ENCODE assay signal across 30 mouse cellular contexts in genomic region chr4:150210306-150210705, GRCm38 (mm10). TPM values are rescaled to one million over a fixed set of nuclear protein-coding genes. Genes with fewer than 3 reads are reported as not detected.
A peak's percentile ranks its signal among the peaks of the same experiment; 100 is the strongest.
DNase-seq lines count a peak whose midpoint lies in the region; ATAC-seq and TF ChIP-seq lines count a peak whose summit lies in the region.
"Had no signal": no experiment of that assay in that cellular context is flagged by ENCODE, and none has a peak within 500 bp of the region (broad histone marks: within the 10 kb centered on the region; RNA-seq: fewer than 3 reads in every experiment).

No protein-coding gene starts in this region.

- no peaks in the 10 kb centered on the region for H3K9me3 ChIP-seq in heart, embryonic 11.5 days (replicated peaks; ENCODE audit: control insufficient read depth, low read length)
- no peaks in the 10 kb centered on the region for H3K9me3 ChIP-seq in lung, postnatal 0 days (ENCODE audit: low read length)
- H3K9me3 ChIP-seq: embryonic facial prominence, embryonic 13.5 days; embryonic facial prominence, embryonic 15.5 days; forebrain, embryonic 10.5 days; forebrain, embryonic 12.5 days had no signal

- no peak overlapping the region for H3K9ac ChIP-seq in heart, adult 2 months (ENCODE audit: low read depth, low read length)
- H3K9ac ChIP-seq in heart, embryonic 11.5 days (ENCODE audit: low read depth, low read length), result no peak overlapping the region
- H3K9ac ChIP-seq in lung, postnatal 0 days (replicated peaks; ENCODE audit: low read depth), result no peak overlapping the region
- H3K9ac ChIP-seq: embryonic facial prominence, embryonic 13.5 days; embryonic facial prominence, embryonic 15.5 days; forebrain, embryonic 12.5 days had no signal

- peak; percentile 17; the same call in 1 of the 2 replicates for TF ChIP-seq CTCF in heart, adult 2 months (IDR thresholded peaks at IDR 0.05)
- peak; percentile 4 for TF ChIP-seq CTCF in C2C12 (IDR thresholded peaks at IDR 0.05; ENCODE audit: control insufficient read depth, insufficient read depth, insufficient read length)
- TF ChIP-seq CTCF in lung, postnatal 0 days (IDR thresholded peaks at IDR 0.05), result no peak

- H3K36me3 ChIP-seq in heart, adult 2 months (ENCODE audit: control insufficient read depth, insufficient read depth, low read length), result no peaks in the 10 kb centered on the region
- H3K36me3 ChIP-seq in heart, embryonic 11.5 days (ENCODE audit: control insufficient read depth, insufficient read depth, low read length), result no peaks in the 10 kb centered on the region
- no peaks in the 10 kb centered on the region for H3K36me3 ChIP-seq in C2C12 (ENCODE audit: control insufficient read depth, insufficient read depth)
- H3K36me3 ChIP-seq in lung, postnatal 0 days (ENCODE audit: insufficient read depth, low read length), result no peaks in the 10 kb centered on the region
- H3K36me3 ChIP-seq: embryonic facial prominence, embryonic 13.5 days; embryonic facial prominence, embryonic 15.5 days; forebrain, embryonic 10.5 days; forebrain, embryonic 12.5 days had no signal

- no peaks in the 10 kb centered on the region for H3K79me2 ChIP-seq in heart, adult 2 months (replicated peaks; ENCODE audit: control insufficient read depth, insufficient read depth, low read length)
- no peaks in the 10 kb centered on the region for H3K79me2 ChIP-seq in C2C12 (ENCODE audit: control insufficient read depth, insufficient read depth)

- DNase-seq in heart, adult 2 months, result no peak
- DNase-seq in retina, embryonic 14.5 days (ENCODE audit: low spot score), result peak; percentile 61
- DNase-seq in retina, postnatal 1 day, result no peak
- DNase-seq in lung, postnatal 0 days (ENCODE audit: low spot score), result no peak
- DNase-seq: adrenal gland, adult 2 months; adrenal gland, postnatal 10 days; adrenal gland, postnatal 25 days; B cell, adult 2 months; cerebellum, adult 11 months; cerebellum, adult 18-20 months; cerebellum, adult 8-10 months; cerebellum, adult 9-11 months; cerebellum, postnatal 14 days; cerebellum, postnatal 36 days; embryo, embryonic 11 days had no signal

- peaks cover 3% of the 10 kb centered on the region; the same call in 1 of the 2 replicates for H3K4me1 ChIP-seq in heart, adult 2 months (ENCODE audit: control insufficient read depth, insufficient read depth, low read length)
- H3K4me1 ChIP-seq in heart, embryonic 11.5 days (ENCODE audit: control insufficient read depth, insufficient read depth, low read length), result peaks cover 3% of the 10 kb centered on the region; the same call in 1 of the 2 replicates
- peaks cover 5% of the 10 kb centered on the region; the same call in 1 of the 2 replicates for H3K4me1 ChIP-seq in lung, postnatal 0 days (ENCODE audit: insufficient read depth, low read depth, low read length)

- no peak for TF ChIP-seq EP300 in heart, adult 2 months (IDR thresholded peaks at IDR 0.05; ENCODE audit: insufficient read depth, low read depth, low read length)
- no peak for TF ChIP-seq EP300 in lung, postnatal 0 days (IDR thresholded peaks at IDR 0.05)

- WGBS in heart, adult 2 months, result 83% methylated on average over 8 of the region's 8 CpGs
- 78% methylated on average over 8 of the region's 8 CpGs for WGBS in heart, embryonic 11.5 days (ENCODE audit: insufficient replicate concordance)
- WGBS in lung, postnatal 0 days, result 80% methylated on average over 8 of the region's 8 CpGs

- no peaks in the 10 kb centered on the region for H3K27me3 ChIP-seq in heart, adult 2 months (ENCODE audit: control insufficient read depth, insufficient read depth, low read length)
- H3K27me3 ChIP-seq in heart, embryonic 11.5 days (ENCODE audit: control insufficient read depth, insufficient read depth, low read length), result no peaks in the 10 kb centered on the region
- H3K27me3 ChIP-seq in C2C12 (ENCODE audit: control insufficient read depth, insufficient read depth, insufficient read length), result peaks cover 7% of the 10 kb centered on the region
- no peaks in the 10 kb centered on the region for H3K27me3 ChIP-seq in lung, postnatal 0 days (replicated peaks; ENCODE audit: insufficient read depth, low read length)
- H3K27me3 ChIP-seq: embryonic facial prominence, embryonic 13.5 days; embryonic facial prominence, embryonic 15.5 days; forebrain, embryonic 12.5 days; Patski had no signal

- H3K79me3 ChIP-seq in C2C12 (ENCODE audit: low read depth), result no peaks in the 10 kb centered on the region

- no peak overlapping the region for H3K4me3 ChIP-seq in heart, adult 2 months
- H3K4me3 ChIP-seq in heart, embryonic 11.5 days (ENCODE audit: low read depth, low read length), result no peak overlapping the region
- H3K4me3 ChIP-seq in C2C12 (ENCODE audit: insufficient read depth, poor library complexity, severe bottlenecking), result no peak overlapping the region
- H3K4me3 ChIP-seq in lung, postnatal 0 days (ENCODE audit: low read depth, low read length), result no peak overlapping the region
- H3K4me3 ChIP-seq: embryonic facial prominence, embryonic 13.5 days; embryonic facial prominence, embryonic 15.5 days; erythroblast, embryonic 14.5 days; forebrain, embryonic 10.5 days; forebrain, embryonic 12.5 days had no signal

- no peak overlapping the region for H3K27ac ChIP-seq in heart, adult 2 months
- H3K27ac ChIP-seq in heart, embryonic 11.5 days (ENCODE audit: low read depth, low read length), result no peak overlapping the region
- H3K27ac ChIP-seq in lung, postnatal 0 days (ENCODE audit: low read length), result no peak overlapping the region
- H3K27ac ChIP-seq: embryonic facial prominence, embryonic 13.5 days; embryonic facial prominence, embryonic 15.5 days; forebrain, embryonic 10.5 days; forebrain, embryonic 12.5 days had no signal

- no peak for TF ChIP-seq POLR2A in heart, adult 2 months (IDR thresholded peaks at IDR 0.05; ENCODE audit: insufficient read depth, low read depth, low read length)

- intact Hi-C loops in heart, adult 2 months (cut with DNase I), result no loop called here

- no peak overlapping the region for H3ac ChIP-seq in C2C12 (ENCODE audit: control insufficient read depth, insufficient read length, low read depth)

- no peak overlapping the region for H3K4me2 ChIP-seq in heart, embryonic 11.5 days
- no peak overlapping the region for H3K4me2 ChIP-seq in lung, postnatal 0 days (replicated peaks; ENCODE audit: low read depth, low read length)
- H3K4me2 ChIP-seq: embryonic facial prominence, embryonic 13.5 days; embryonic facial prominence, embryonic 15.5 days; forebrain, embryonic 12.5 days had no signal

- ATAC-seq in heart, embryonic 11.5 days (replicated peaks; ENCODE audit: insufficient number of reproducible peaks, low FRiP score, low TSS enrichment), result no peak
- ATAC-seq in activated CD4-positive, CD25-positive, alpha-beta regulatory T cell, adult 4 months, result no peak
- no peak for ATAC-seq in lung, postnatal 0 days
- ATAC-seq: forebrain, embryonic 14.5 days; forebrain, embryonic 16.5 days; Patski had no signal

TF ChIP-seq in C2C12, 6 proteins besides CTCF, POLR2A, EP300 and RAD21:
- TF ChIP-seq MYOG (IDR thresholded peaks at IDR 0.05; ENCODE audit: control insufficient read depth, extremely low read depth, insufficient read length) (no peak), MYOD1 (IDR thresholded peaks at IDR 0.05; ENCODE audit: control insufficient read depth, insufficient read length, low read depth) (no peak), CEBPB (IDR thresholded peaks at IDR 0.05; ENCODE audit: low read depth) (no peak), FOSL1 (IDR thresholded peaks at IDR 0.05; ENCODE audit: insufficient read depth, low read length, poor library complexity, severe bottlenecking) (no peak), USF1 (IDR thresholded peaks at IDR 0.05; ENCODE audit: low read depth) (no peak), MAX (IDR thresholded peaks at IDR 0.05) (no peak)

RNA-seq across cellular contexts. Expression of gene Car6, which starts 9.2 kb away (rescaled TPM):
- not detected for total RNA-seq in heart, adult 2 months (2021)
- polyA plus RNA-seq in heart, adult 2 months (2012; rRNA removed), result not detected in 2 replicates
- polyA plus RNA-seq in heart, embryonic 11.5 days (2014; fragmentation: Nextera tagmentation; extraction: Ambion mirVana), result 0.32 TPM in 1 of 2 replicates, not detected in the other
- 0.19 TPM for polyA plus RNA-seq in C2C12 (2012; fragmentation: generic; extraction: Trizol)
- not detected for polyA plus RNA-seq in activated CD4-positive, CD25-positive, alpha-beta regulatory T cell, adult 4 months (2017; shearing (Covaris generic))
- polyA plus RNA-seq in lung, postnatal 0 days (2015; fragmentation: Nextera tagmentation; extraction: Ambion mirVana), result 0.27 and 0.32 TPM in 2 replicates
- total RNA-seq: adrenal gland, postnatal 4 days; common myeloid progenitor, adult 5-6 weeks; MEL had no signal
- polyA plus RNA-seq: adrenal gland, adult 2 months; brain, embryonic 14.5 days; embryonic facial prominence, embryonic 13.5 days; erythroblast, embryonic 14.5 days; forebrain, embryonic 10.5 days; forebrain, embryonic 12.5 days; forebrain, embryonic 14.5 days; forebrain, embryonic 16.5 days; Patski had no signal

RNA-seq across cellular contexts. Expression of gene Eno1, which starts 26.2 kb away (rescaled TPM):
- 100 to 1,000 TPM; 111 to 113 TPM for total RNA-seq in heart, adult 2 months (2021)
- polyA plus RNA-seq in heart, adult 2 months (2012; rRNA removed), result 179 and 246 TPM in 2 replicates
- polyA plus RNA-seq in heart, embryonic 11.5 days (2014; fragmentation: Nextera tagmentation; extraction: Ambion mirVana), result 2,057 and 2,150 TPM in 2 replicates
- 1,471 TPM for polyA plus RNA-seq in C2C12 (2012; fragmentation: generic; extraction: Trizol)
- polyA plus RNA-seq in activated CD4-positive, CD25-positive, alpha-beta regulatory T cell, adult 4 months (2017; shearing (Covaris generic)), result 100 to 1,000 TPM; 543 to 642 TPM
- polyA plus RNA-seq in lung, postnatal 0 days (2015; fragmentation: Nextera tagmentation; extraction: Ambion mirVana), result 305 and 319 TPM in 2 replicates
